Mouse (Mus musculus) splenic B cell, adult 2 months (primary cell): ENCODE results near the gene Ercc6.

Experiments
- DNase-seq: peaks from one replicate; pipeline ENCODE4 v3.0.0-alpha.2; 2011; ENCODE audit warnings: low read depth, low spot score
- H3K27me3 ChIP-seq: 2 replicates; pipeline ENCODE4 v1.6.1; 2012; ENCODE audit warnings: mild to moderate bottlenecking, low read length, moderate library complexity, mixed read lengths; ENCODE audit not compliant: control insufficient read depth, poor library complexity, insufficient read depth, severe bottlenecking
- H3K36me3 ChIP-seq: 2 replicates; pipeline ENCODE4 v1.6.1; 2012; ENCODE audit warnings: mild to moderate bottlenecking, low read length, moderate library complexity, mixed read lengths; ENCODE audit not compliant: control insufficient read depth, poor library complexity, insufficient read depth, severe bottlenecking

Gene Ercc6

DNA sequence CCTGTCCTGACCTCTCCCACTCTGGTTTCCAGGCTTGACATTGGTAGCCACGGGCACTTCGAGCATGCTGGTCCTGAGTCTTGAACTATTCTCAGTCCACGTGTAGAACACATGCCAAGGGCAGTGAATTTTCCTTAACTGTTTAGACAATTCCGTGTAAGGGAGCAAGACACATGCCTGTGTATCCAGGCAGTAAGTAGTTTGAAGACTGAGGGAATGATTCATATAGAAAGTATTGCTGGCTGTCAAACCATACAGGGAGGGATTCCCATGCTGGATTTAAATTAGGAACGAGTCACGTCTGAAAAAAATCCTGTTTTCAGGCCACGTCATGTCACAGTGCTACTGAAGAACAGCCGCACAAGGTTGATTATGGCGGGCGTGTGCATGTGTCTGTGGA is 7.0 kb upstream of the Ercc6 start:
- H3K36me3 ChIP-seq = no peaks in the 10 kb centered on the region
- no peak for DNase-seq
- H3K27me3 ChIP-seq = no peaks in the 10 kb centered on the region

DNA sequence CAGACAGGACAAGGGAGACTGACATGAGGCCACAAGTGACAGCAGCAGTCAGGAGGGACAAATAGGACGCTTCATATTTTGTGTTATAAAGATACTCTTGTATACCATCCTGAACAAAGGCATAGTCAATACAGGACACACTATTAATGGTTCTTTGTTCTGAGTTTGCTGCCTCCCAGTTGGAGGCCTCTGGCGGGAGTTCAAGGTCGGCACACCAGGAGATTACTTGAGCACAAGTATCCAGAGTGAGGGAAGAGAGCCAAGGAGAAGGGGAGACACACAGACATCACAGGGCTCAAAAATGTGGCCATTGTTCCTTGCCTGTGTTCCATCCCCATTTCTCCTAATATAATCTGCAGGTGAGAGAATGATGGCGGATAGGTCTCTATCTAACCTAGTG is 6.1 kb upstream of the Ercc6 start:
- Histone ChIP-seq H3K27me3 (no peaks in the 10 kb centered on the region), H3K36me3 (no peaks in the 10 kb centered on the region)
- no peak for DNase-seq

DNA sequence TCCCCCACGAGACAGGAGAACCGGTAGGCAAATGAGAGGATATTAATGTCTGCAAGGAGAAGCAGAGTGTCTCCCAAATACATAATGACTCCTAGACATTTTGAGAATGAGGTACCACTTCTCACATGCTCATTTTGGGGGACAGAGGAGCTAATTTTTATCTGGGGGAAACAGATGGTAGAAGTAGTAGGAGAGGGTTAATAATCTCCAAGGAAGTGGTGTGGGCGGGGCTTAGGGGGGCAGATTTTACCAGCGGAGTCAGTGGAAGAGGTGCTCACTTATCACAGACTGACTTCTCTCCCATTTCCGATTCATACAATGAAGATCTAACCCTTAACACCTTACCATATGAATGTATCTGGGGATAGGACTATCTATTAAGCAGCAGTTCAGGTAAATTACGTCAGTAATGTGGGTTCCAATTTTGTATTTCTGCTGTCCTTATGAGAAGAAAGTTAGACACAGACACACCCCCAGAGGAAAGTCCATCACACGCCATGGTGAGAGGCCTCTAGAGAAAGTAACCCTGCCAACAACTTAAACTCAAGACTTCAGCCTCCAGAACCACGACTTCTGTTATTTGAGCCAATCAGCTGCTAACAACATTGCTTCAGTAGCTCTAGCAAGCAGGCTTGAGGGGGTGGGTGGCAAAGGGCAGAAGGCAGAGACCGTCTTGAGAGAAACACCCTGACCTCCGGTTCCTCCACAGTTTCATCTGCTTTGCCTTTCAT is 5.1 kb upstream of the Ercc6 start:
- DNase-seq = no peak
- Histone ChIP-seq H3K27me3 (no peaks in the 10 kb centered on the region), H3K36me3 (no peaks in the 10 kb centered on the region)

DNA sequence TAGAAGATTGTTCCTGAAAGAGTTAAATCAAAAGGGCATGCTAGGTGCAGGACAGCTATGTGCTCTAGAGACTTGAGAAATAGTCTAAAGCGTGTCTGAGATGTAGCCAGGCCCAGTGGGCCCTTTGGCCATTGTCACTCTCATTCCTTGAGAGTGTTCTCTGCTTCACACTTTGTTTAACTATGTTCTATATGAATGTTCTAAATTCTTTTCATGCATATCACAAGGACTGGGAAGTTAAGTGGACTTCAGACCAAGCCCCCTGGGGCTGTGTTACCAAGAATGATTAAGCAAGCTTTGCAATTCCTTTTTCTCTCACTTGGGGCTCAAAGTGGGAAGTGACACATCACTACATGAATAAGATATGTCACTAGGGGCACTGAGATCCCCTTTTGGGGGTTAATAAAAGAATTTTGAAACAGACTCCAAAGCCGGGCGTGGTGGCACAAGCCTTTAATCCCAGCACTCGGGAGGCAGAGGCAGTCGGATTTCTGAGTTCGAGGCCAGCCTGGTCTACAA is 3.8 kb upstream of the Ercc6 start:
- no peaks in the 10 kb centered on the region for H3K36me3 ChIP-seq
- H3K27me3 ChIP-seq = no peaks in the 10 kb centered on the region
- no peak for DNase-seq

DNA sequence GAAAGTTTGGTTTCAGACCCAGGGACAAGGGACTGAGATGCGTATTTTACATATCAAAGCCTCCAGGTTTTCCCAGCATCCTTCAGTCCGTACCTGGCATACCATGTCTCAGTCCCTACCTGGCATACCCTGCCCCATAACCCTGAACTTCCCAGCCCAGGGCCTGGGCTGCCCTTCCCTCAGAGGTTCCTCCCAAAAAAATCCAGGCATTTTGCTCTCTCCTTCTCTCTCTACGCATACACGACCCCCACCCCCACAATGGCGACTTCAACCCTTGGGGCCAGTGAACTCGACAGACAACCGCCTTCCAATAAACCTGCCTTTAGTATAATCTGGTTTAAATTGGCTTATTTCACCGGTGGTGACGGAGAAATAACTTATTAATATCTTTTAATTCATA is 409 bp upstream of the Ercc6 start:
- H3K36me3 ChIP-seq = no peaks in the 10 kb centered on the region
- peak; percentile 6 for DNase-seq
- H3K27me3 ChIP-seq = no peaks in the 10 kb centered on the region

DNA sequence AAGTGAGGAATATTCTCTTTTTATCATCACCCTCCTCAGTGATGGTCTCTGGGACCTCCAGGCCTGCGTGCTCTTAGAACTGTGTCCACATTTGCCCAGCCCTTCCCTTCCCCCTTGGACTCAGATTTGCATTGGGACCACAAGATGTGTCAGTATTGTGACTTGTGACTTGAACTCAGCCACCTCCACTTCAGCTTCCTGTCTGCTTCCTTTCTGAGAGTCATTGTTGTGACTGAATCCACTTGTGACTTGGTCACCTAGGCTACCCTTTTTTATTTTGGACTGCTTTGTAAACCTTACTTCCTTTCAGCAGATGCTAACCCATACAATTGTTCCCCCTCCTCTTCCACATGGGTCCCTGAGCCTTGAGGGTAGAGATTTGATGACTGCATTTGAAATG is 2.8 kb downstream of the Ercc6 start:
- H3K36me3 ChIP-seq = peaks cover 4% of the 10 kb centered on the region; the same call in 1 of the 2 replicates
- peak; percentile 81 for DNase-seq
- H3K27me3 ChIP-seq = no peaks in the 10 kb centered on the region

DNA sequence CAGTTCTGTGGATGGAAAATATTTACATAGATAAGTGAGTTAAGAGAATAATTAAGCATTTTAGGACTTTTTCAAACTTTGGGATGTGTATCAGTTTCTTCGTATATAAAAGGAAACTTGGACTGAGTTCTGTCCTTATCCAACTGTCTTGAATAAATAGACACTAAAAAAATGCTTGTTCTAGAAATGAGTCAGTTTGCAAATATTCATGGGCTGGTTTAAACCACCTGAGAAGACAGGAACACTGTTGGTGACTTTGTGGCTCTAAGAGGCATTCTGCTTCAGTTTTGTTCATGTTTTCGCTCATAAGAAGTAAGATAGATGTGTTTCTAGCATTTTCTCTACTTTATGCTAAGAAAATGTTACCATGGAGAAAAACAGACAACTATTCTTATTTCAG is 5.2 kb downstream of the Ercc6 start:
- DNase-seq = no peak
- peaks cover 4% of the 10 kb centered on the region; the same call in 1 of the 2 replicates for H3K36me3 ChIP-seq
- no peaks in the 10 kb centered on the region for H3K27me3 ChIP-seq

DNA sequence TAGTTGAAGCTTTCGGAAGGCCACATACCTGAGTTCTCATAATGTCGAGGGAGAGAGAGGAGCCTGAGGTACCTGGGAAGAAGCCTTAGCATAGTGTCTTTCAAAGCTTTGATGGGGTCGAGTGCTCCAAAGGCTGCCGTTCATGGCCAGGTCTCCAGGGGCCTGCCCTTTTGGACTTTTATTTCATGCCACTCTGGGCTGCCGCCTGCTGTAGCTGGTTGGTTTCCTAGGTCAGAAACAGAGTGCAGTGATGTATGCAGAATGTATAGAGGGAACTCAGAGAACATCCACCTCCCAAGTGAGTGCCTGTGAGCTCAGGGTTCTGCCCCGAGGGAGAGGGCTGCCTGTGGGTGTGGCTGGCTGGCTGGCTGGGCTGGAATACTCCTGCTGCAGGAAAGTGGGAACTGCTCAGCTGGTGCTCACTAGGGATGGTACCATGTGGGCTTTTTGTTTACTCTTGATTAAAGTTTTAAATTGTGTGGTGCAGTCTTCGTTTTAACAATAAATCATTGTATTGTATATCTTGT is 7.1 kb downstream of the Ercc6 start:
- Histone ChIP-seq H3K36me3 (peaks cover 4% of the 10 kb centered on the region; the same call in 1 of the 2 replicates), H3K27me3 (no peaks in the 10 kb centered on the region)
- DNase-seq = no peak

DNA sequence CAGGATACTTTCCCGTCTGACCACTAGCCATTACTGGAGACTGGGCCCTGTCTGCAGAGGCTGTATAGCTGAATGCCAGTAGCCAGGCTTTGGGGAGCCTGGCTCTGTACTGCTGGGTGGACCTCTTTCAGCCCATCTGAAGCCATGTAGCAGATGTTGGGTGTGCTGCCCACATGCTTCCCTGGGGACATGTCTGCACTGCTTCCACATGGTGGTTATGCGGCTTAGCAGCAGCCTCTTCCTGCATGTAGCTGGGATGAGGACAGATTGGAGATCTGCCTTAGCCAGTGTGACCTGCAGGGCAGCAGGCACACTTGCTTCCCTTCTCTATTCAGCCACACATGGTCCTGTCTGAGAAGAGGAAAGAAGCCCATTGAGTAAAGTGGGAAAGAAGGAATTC is 9.0 kb downstream of the Ercc6 start:
- no peak for DNase-seq
- Histone ChIP-seq H3K36me3 (peaks cover 11% of the 10 kb centered on the region; the same call in 1 of the 2 replicates), H3K27me3 (no peaks in the 10 kb centered on the region)

DNA sequence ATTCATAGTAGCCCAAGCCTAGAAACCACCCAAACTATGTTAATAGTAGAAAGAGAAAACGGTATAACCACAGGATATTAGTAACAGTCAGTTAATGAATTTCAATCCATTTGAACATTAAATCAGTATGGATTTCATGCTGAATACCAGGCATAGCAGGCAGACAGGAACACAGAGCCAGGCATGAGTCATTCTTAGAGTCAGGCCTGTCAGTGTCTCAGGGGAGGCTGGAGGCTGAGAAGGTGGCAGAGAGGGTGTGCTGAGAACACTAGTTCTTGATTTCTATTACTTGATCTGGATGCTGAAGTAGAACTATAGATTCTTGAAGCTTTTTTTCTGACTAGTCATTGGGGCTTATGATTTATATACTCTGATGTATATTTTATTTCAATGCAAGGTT is 10.8 kb downstream of the Ercc6 start:
- DNase-seq = no peak
- Histone ChIP-seq H3K36me3 (peaks cover 11% of the 10 kb centered on the region; the same call in 1 of the 2 replicates), H3K27me3 (no peaks in the 10 kb centered on the region)

DNA sequence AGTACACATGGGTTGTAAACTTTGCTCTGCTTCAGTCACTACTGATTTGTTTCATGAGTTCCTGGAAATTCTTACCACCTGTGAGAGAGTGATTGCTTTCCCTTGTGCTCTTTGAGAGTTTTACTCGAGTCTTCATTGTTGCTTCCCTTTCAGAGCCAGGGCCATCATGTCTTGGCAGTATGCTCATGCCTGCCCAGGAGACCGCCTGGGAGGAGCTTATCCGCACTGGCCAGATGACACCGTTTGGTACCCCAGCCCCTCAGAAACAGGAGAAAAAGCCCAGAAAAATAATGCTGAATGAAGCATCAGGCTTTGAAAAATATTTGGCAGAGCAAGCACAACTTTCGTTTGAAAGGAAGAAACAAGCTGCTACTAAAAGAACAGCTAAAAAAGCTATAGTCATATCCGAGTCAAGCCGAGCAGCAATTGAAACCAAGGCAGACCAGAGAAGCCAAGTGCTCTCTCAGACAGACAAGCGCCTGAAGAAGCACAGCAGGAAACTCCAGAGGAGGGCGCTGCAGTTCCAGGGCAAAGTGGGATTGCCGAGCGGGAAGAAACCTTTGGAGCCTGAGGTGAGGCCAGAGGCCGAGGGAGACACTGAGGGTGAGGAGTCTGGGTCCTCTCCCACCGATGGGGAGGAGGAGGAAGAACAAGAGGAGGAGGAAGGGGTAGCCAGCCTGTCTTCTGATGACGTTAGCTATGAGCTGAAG is 12.8 kb downstream of the Ercc6 start:
- H3K27me3 ChIP-seq = no peaks in the 10 kb centered on the region
- no peak for DNase-seq
- H3K36me3 ChIP-seq = peaks cover 9% of the 10 kb centered on the region; the same call in 1 of the 2 replicates

DNA sequence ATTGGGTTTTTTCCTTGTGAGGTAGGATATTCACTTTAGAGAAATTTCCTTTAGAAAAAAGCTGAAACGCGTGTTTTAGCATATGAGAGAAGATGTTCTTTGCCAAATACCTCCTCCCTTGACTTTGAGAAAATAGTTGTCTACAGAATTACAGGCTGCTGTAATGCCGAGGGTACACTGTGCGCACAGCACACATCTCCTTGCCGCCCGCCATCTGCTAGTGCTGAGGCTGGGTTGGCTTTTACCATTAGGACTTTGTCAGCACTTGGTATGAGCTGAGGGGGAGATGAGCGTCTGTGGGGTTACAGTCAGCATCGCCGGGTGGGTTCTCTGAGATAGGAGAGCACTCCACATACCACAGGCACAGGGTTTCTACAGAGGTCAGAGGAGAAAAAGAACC is 13.9 kb downstream of the Ercc6 start:
- DNase-seq = no peak
- H3K36me3 ChIP-seq = peaks cover 9% of the 10 kb centered on the region; the same call in 1 of the 2 replicates
- no peaks in the 10 kb centered on the region for H3K27me3 ChIP-seq

DNA sequence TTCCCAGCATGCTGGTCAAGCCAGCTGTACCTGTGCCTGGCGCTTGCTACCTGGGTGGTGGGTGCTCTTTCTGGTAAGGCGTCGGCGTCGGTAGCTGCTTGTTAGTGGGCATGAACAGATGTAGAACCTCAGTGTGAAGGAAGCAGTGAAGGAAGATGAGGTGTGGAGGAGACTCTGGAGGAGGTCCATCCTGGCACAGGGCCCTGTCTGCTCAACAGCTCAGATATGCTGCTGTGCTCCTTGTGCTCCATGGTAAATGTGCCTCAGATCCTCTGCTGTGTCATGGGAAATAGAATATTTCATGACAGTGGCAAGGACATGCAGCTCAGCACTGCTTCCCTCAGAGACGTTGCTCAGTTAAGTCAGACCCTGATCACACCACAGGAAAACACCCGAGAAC is 15.7 kb downstream of the Ercc6 start:
- no peak for DNase-seq
- Histone ChIP-seq H3K36me3 (peaks cover 9% of the 10 kb centered on the region; the same call in 1 of the 2 replicates), H3K27me3 (no peaks in the 10 kb centered on the region)

DNA sequence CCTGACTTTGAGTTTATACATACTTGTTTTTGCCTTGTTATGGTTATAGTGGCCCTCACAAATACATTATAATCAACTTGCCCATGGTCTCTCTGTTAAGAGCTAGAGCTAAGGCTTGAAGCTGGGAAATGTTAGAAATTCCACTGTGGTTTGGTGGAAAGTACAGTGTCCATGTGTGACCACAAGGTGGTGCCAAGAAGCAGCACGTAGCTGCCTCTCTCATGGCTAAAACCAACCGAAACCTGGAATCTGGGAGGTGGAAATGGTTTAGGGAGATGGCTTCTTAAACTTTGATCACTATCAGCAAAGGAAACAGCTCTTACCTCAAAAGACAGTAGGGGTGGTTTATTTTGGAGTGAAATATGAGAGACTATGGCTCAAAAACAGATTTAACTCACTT is 17.6 kb downstream of the Ercc6 start:
- DNase-seq = peak; percentile 37
- Histone ChIP-seq H3K27me3 (no peaks in the 10 kb centered on the region), H3K36me3 (peaks cover 11% of the 10 kb centered on the region; the same call in 1 of the 2 replicates)

DNA sequence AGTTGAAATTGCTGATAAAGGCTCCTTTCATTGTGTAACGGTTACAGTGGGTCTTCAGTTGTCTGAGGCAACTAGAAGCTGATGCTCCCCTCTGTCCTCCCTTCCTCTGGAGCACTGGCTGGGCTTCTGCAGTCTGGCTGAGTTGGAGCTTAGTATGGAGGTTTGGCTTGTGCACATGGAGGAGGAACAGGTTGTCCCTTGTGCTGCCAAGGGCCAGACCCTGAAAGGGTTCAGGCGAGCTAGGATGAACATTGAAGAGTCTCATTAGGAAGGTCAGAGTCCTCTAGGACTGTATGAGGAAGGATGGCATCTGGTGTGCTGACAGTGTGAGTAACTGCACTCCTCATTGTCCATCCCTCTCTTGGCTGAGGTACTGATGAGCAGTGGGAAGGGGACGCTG is 18.1 kb downstream of the Ercc6 start:
- no peak for DNase-seq
- peaks cover 9% of the 10 kb centered on the region; the same call in 1 of the 2 replicates for H3K36me3 ChIP-seq
- H3K27me3 ChIP-seq = no peaks in the 10 kb centered on the region
